Mouse (Mus musculus) adrenal gland, postnatal 25 days (tissue): ENCODE results near the gene Gm15140. TPM values are rescaled to one million over a fixed set of nuclear protein-coding genes. Genes with fewer than 3 reads are reported as not detected.
"Not testable (repeated sequence)": the region's sequence is repeated elsewhere in the genome, so short reads cannot be mapped to it uniquely, and the experiment has no call there.

Experiments
- DNase-seq: peaks from one replicate; pipeline ENCODE4 v3.0.0; 2021; ENCODE audit warnings: mixed read lengths
- long read RNA-seq: library from polyadenylated mRNA; stranded (forward); transcript quantifications from one replicate; pipeline ENCODE4 v2.0.0, GENCODE M21; 2021
- total RNA-seq: library from RNA; stranded (reverse); gene quantifications from 2 replicates; pipeline ENCODE4 v1.2.3, GENCODE M21; 2021

The Gm15140 gene
- not detected in 2 replicates for total RNA-seq
- long read RNA-seq: 0 reads

- DNase-seq: not testable (repeated sequence)
Observed at GRCm38 (mm10) chrX:154120585-154120984, at the start of gene Gm15140. Gm15140 (minus strand) TSS chrX:154120685.

Other genes starting within 250 kb of the Gm15140 start
- not detected in 2 replicates for gene Samt1, start 108.0 kb downstream of the Gm15140 start, total RNA-seq
- gene 4921511M17Rik, start 86.9 kb downstream of the Gm15140 start, total RNA-seq: not detected in 2 replicates
- gene Gm10057, start 65.6 kb downstream of the Gm15140 start, total RNA-seq: not detected in 2 replicates
- gene 4930524N10Rik, start 222.7 kb upstream of the Gm15140 start, total RNA-seq: not detected in 2 replicates